Mouse (Mus musculus) hindbrain, embryonic 11.5 days (tissue): Measurements from ENCODE around the gene Klhdc1. TPM values are rescaled to one million over a fixed set of nuclear protein-coding genes. Genes with fewer than 3 reads are reported as not detected.

ENCODE experiments used
- ATAC-seq: fragments of 200-750 bp; cut with Nextera tagmentation; 2 replicates; pipeline ENCODE4 v1.8.0; 2017; ENCODE audit warnings: mild to moderate bottlenecking, moderate TSS enrichment, moderate library complexity; ENCODE audit not compliant: low FRiP score
- DNase-seq: peaks from one replicate; pipeline ENCODE4 v3.0.0-alpha.2; 2015; ENCODE audit warnings: low spot score
- H3K27ac ChIP-seq: fragments of 300-500 bp; sonication (generic); 2 replicates; pipeline ENCODE4 v1.5.1; 2014; ENCODE audit warnings: mild to moderate bottlenecking, low read depth, low read length
- H3K27me3 ChIP-seq: fragments of 300-500 bp; sonication (generic); 2 replicates; pipeline ENCODE4 v1.6.1; 2014; ENCODE audit warnings: mild to moderate bottlenecking, low read length, moderate library complexity, mixed read lengths; ENCODE audit not compliant: control insufficient read depth, insufficient read depth
- H3K36me3 ChIP-seq: fragments of 300-500 bp; sonication (generic); 2 replicates; pipeline ENCODE4 v1.6.1; 2014; ENCODE audit warnings: mild to moderate bottlenecking, low read length, moderate library complexity, mixed read lengths; ENCODE audit not compliant: control insufficient read depth, insufficient read depth
- H3K4me1 ChIP-seq: fragments of 300-500 bp; sonication (generic); replicated peaks from 2 replicates; pipeline ENCODE4 v1.6.1; 2014; ENCODE audit warnings: low read length, mixed read lengths; ENCODE audit not compliant: control insufficient read depth, insufficient read depth
- H3K4me2 ChIP-seq: fragments of 300-500 bp; sonication (generic); replicated peaks from 2 replicates; pipeline ENCODE4 v1.6.1; 2014; ENCODE audit warnings: mild to moderate bottlenecking, low read depth, low read length
- H3K4me3 ChIP-seq: fragments of 300-500 bp; sonication (generic); 2 replicates; pipeline ENCODE4 v1.5.1; 2014; ENCODE audit warnings: low read depth, low read length
- H3K9ac ChIP-seq: fragments of 300-500 bp; sonication (generic); 2 replicates; pipeline ENCODE4 v1.6.1; 2014; ENCODE audit warnings: low read depth, low read length
- H3K9me3 ChIP-seq: fragments of 300-500 bp; sonication (generic); 2 replicates; pipeline ENCODE4 v1.6.1; 2016; ENCODE audit warnings: low read length; ENCODE audit not compliant: control insufficient read depth
- WGBS: fragments of 180-500 bp; shearing (Covaris S2); extraction: QIAGEN DNeasy Blood & Tissue Kit; methylation state at CpG from one replicate; pipeline ENCODE4 v1.1.7; 2014; 5-methylcytosine and 5-hydroxymethylcytosine counted together
- polyA plus RNA-seq: library from polyadenylated mRNA; unstranded; fragments of >200 nt; fragmentation: Nextera tagmentation; extraction: Ambion mirVana; gene quantifications from 2 replicates; pipeline ENCODE4 v1.2.1, GENCODE M21; 2014

Klhdc1 gene
- polyA plus RNA-seq, 1 experiment from 2014 or later: 4.5 TPM

DNA sequence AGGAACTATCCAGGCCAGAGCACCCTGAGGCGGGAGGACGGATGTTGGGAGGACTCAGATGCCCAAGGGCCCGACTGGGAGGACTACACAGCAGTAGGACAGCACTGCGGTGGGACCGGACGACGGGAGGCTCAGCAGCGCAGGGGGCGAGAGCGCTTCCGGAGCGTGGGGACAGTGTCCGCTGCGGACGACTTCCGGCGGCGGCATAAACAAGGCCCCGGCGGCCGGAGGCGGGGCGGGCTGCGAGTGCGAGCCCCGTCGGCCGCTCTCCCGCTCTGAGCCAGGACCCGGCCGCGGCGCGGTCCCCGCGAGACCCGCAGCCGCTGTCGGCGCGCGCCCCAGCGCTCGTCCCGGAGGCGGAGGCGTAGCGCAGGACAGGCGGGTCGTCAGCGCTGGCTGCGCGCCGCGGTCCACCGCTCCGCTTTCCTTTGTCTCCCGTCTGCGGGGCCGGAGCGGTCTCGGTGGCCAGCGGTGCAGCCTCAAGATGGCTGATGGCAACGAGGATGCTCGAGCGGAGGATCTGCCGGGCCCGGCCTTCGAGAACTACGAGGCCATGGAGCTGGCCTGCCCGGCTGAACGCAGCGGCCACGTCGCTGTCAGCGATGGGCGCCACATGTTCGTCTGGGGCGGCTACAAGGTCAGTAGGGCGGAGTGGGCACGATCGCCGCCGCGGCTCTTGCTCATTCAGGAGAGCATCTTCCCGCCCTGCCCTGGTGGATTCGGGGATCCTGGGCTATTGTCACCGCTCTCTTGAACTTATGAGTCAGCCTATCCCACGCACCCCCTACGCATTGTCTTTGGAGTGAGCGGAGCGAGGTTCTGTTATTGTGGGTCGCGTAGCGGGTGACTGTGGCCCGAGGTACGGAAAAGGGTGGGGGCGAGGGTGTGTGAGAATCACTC is 55.8 kb downstream of the Klhdc1 start, which contains the start of gene Klhdc2:
Klhdc2 (plus strand) TSS at position 171 of the 900 bp plus-strand sequence.
- H3K36me3 ChIP-seq: 0 out of 2 replicates have a peak, but pooled peaks cover 2% of the 10 kb centered on the region
- ATAC-seq: peak; percentile 97
- peak within 1 kb of the TSS; percentile 96 for H3K4me3 ChIP-seq
- peak within 1 kb of the TSS; percentile 61 for H3K4me2 ChIP-seq
- no peaks in the 10 kb centered on the region for H3K27me3 ChIP-seq
- H3K9me3 ChIP-seq: no peaks in the 10 kb centered on the region
- H3K27ac ChIP-seq: peak within 1 kb of the TSS; percentile 96
- WGBS: under 1% methylated on average over 83 of the region's 98 CpGs
- H3K4me1 ChIP-seq: 0 out of 2 replicates have a peak, but pooled peaks cover 4% of the 10 kb centered on the region
- peak within 1 kb of the TSS; percentile 98 for H3K9ac ChIP-seq
- peak; percentile 92 for DNase-seq

DNA sequence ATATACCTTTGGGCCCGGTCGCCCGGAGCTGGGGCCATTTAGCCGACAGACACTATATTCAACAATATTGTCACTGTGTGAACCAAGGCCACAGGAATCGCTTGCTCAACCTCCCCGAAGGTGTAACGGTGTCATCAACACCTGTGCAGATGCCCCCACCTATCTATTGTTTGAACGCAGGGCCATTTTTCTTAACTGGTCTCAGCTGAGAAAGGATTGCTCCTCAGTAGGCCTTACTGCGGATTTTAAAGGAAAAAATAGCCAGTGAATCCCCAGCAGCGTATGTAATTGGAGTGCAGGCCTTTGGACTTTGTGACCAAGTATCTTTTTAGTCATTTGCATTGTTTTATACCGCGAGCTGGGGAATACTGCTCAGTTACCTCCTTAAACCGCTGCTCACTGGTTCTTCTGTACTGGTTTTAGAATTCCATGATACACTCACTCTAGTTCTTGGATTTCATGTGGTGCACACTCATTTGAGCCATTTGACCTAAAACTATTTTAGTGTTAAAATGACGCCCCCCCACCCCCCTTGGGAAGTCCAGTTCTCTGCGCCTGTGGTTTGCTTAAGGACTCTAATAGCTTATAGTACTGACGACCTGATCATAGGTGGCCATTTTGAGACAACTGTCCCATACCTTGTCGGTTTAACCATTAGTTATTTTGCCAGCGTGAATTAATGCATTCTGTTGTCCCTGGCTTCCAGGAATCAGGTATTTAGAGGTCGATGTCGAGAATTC is 56.6 kb downstream of the Klhdc1 start:
- H3K4me1 ChIP-seq: 0 out of 2 replicates have a peak, but pooled peaks cover 4% of the 10 kb centered on the region
- H3K9me3 ChIP-seq: no peaks in the 10 kb centered on the region
- WGBS: 24% methylated on average over 20 of the region's 20 CpGs
- H3K36me3 ChIP-seq: peaks cover 8% of the 10 kb centered on the region; the same call in 1 of the 2 replicates
- peak overlapping the region; percentile 61 for H3K4me2 ChIP-seq
- ATAC-seq (no peak), DNase-seq (no peak)
- H3K27me3 ChIP-seq: no peaks in the 10 kb centered on the region
- peak overlapping the region; percentile 96 for H3K27ac ChIP-seq
- peak overlapping the region; percentile 96 for H3K4me3 ChIP-seq
- H3K9ac ChIP-seq: peak overlapping the region; percentile 98

DNA sequence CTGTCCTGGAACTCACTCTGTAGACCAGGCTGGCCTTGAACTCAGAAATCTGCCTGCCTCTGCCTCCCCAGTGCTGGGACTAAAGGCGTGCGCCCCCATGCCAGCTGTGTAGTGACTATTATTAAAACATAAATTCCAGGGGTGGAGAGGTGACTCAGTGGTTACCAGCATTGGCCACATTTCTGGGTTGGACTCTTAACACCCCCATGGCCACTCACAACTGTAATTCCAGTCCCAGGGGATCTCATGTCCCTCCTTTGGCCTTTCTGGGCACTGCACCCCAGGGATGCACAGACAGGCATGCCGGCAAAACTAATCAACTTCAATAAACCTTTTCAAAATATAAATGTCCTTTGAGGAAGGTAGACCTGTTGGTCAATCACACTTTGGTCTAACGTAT is 57.3 kb downstream of the Klhdc1 start:
- ATAC-seq: no peak
- no peaks in the 10 kb centered on the region for H3K9me3 ChIP-seq
- peak overlapping the region; percentile 61 for H3K4me2 ChIP-seq
- H3K4me1 ChIP-seq: 0 out of 2 replicates have a peak, but pooled peaks cover 4% of the 10 kb centered on the region
- WGBS: 88% methylated on average over 4 of the region's 4 CpGs
- DNase-seq: no peak
- no peaks in the 10 kb centered on the region for H3K27me3 ChIP-seq
- peak overlapping the region; percentile 96 for H3K4me3 ChIP-seq
- peaks cover 8% of the 10 kb centered on the region; the same call in 1 of the 2 replicates for H3K36me3 ChIP-seq
- H3K9ac ChIP-seq: no peak overlapping the region
- H3K27ac ChIP-seq: no peak overlapping the region

DNA sequence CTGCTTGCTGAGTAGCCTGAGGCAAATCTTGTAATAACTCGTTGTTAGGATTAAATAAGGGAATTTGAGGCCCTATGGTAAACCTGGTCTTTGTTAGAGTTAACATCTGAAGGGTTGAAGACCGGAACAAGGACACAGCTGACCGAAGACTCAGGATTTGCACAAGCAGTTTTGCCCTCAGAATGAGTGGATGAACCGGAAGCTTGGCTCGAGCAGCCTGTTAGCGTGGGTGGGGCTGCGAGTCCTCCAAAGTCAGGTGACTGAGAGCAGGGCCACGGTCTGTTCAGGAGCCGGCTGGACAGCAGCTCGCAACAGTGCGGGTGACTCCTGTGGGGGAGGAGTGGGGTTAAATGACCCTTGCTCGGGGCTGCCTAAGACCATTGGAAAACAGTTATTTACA is 58.3 kb downstream of the Klhdc1 start:
- Histone ChIP-seq H3K36me3 (peaks cover 8% of the 10 kb centered on the region; the same call in 1 of the 2 replicates), H3K4me1 (0 out of 2 replicates have a peak, but pooled peaks cover 4% of the 10 kb centered on the region), H3K4me2 (no peak overlapping the region), H3K27ac (no peak overlapping the region), H3K9me3 (no peaks in the 10 kb centered on the region), H3K4me3 (no peak overlapping the region), H3K9ac (no peak overlapping the region), H3K27me3 (no peaks in the 10 kb centered on the region)
- WGBS: 73% methylated on average over 12 of the region's 12 CpGs
- ATAC-seq (no peak), DNase-seq (no peak)

DNA sequence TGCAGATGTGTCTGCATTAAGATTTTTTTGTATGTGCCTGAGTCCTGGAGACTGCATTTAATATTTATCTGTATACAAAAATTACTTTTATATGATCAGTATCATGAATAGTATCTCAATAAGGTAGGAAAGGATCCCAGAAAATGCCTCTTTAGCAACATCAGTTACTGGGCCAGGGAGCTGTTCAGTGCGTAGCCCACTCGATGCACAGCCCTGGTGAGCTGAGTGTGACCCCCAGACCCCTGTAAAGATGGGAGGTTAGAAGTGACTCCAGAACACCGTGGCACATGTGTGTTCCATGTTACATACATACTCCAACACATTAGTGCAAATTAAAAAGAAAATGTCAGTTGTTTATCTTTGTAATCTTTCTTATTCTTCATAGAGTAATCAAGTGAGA is 58.9 kb downstream of the Klhdc1 start:
- Histone ChIP-seq H3K4me2 (no peak overlapping the region), H3K4me1 (0 out of 2 replicates have a peak, but pooled peaks cover 4% of the 10 kb centered on the region), H3K27ac (no peak overlapping the region), H3K4me3 (no peak overlapping the region), H3K27me3 (no peaks in the 10 kb centered on the region), H3K36me3 (peaks cover 8% of the 10 kb centered on the region; the same call in 1 of the 2 replicates), H3K9me3 (no peaks in the 10 kb centered on the region), H3K9ac (no peak overlapping the region)
- ATAC-seq (no peak), DNase-seq (no peak)
- 95% methylated on average over 3 of the region's 3 CpGs for WGBS

DNA sequence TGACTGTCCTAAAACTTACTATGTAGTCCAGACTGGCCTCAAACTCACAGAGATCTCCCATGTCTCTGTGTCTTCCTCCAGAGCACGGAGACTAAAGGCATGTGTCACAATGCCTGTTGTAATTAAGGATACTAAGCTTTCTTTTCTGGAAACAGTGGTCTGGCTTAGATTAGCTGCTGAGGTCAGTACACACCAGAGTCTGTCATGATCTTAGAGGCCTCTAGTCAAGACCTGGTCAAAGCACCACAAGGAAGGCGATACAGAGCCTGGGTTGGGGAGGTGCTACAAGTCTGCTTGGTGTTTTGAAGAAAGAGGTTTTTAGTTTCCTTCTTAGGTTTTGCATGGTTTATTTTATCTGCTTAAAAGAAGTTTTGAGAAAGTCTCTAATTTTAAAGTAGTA is 59.4 kb downstream of the Klhdc1 start:
- no peak overlapping the region for H3K27ac ChIP-seq
- no peak overlapping the region for H3K4me3 ChIP-seq
- H3K4me1 ChIP-seq: 0 out of 2 replicates have a peak, but pooled peaks cover 4% of the 10 kb centered on the region
- no peak overlapping the region for H3K9ac ChIP-seq
- WGBS: 83% methylated on average over 2 of the region's 2 CpGs
- no peak for ATAC-seq
- no peaks in the 10 kb centered on the region for H3K27me3 ChIP-seq
- H3K36me3 ChIP-seq: peaks cover 12% of the 10 kb centered on the region
- DNase-seq: no peak
- H3K9me3 ChIP-seq: no peaks in the 10 kb centered on the region
- no peak overlapping the region for H3K4me2 ChIP-seq

DNA sequence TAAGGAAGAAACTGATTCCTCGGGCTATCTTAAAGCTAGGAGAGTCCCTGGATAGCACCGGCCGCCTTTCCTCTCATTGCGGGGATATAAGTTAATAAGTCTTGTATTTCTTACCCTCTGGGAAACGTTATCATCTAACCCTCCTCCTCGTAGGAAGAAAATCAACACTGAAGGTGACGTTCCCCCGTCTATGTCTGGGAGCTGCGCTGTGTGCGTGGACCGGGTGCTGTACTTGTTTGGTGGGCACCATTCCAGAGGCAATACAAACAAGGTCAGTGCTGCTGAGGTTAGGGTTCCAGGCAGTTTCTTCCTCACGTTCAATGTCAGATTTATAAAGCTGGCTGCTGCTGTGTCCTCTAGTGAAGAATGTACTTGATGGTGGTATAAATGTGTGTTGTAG is 61.2 kb downstream of the Klhdc1 start:
- Histone ChIP-seq H3K9ac (no peak overlapping the region), H3K27ac (no peak overlapping the region), H3K4me1 (0 out of 2 replicates have a peak, but pooled peaks cover 4% of the 10 kb centered on the region), H3K4me3 (no peak overlapping the region), H3K27me3 (no peaks in the 10 kb centered on the region), H3K4me2 (no peak overlapping the region), H3K9me3 (no peaks in the 10 kb centered on the region), H3K36me3 (peaks cover 16% of the 10 kb centered on the region)
- DNase-seq: no peak
- ATAC-seq: no peak
- 97% methylated on average over 12 of the region's 12 CpGs for WGBS

DNA sequence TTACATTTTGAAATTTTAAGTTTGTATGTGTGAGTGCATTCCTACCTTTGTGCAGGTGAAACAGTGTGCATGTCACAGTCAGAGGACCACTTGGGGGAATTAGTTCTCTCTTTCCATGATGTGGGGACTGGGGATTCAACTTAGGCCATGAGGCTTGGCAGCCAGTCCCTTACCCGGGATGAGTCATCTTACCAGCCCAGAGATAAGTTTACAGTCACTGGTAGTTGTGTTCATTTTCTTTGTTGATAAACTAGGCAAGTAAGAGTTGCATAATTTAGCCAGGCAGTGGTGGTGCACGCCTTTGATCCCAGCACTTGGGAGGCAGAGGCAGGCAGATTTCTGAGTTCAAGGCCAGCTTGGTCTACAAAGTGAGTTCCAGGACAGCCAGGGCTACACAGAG is 63.1 kb downstream of the Klhdc1 start:
- ATAC-seq (no peak), DNase-seq (no peak)
- Histone ChIP-seq H3K36me3 (peaks cover 24% of the 10 kb centered on the region), H3K4me2 (no peak overlapping the region), H3K4me3 (no peak overlapping the region), H3K9me3 (no peaks in the 10 kb centered on the region), H3K27me3 (no peaks in the 10 kb centered on the region), H3K4me1 (no peaks in the 10 kb centered on the region), H3K9ac (no peak overlapping the region), H3K27ac (no peak overlapping the region)
- 94% methylated on average over 2 of the region's 2 CpGs for WGBS
